Mouse (Mus musculus) brain, adult 10 weeks (tissue): ENCODE measurements around the gene Gm3453. TPM values are rescaled to one million over a fixed set of nuclear protein-coding genes. Genes with fewer than 3 reads are reported as not detected.

ENCODE experiments used
- polyA plus RNA-seq: library from polyadenylated mRNA; stranded (reverse); fragments of 350-450 nt; fragmentation: Illumina TruSeq; extraction: RNeasy Lipid Tissue Mini Kit (QIAGEN cat#74804); gene quantifications from one replicate; pipeline ENCODE4 v1.2.3, GENCODE M21; 2015; ENCODE audit warnings: low read depth, low replicate concordance

Gm3453 gene
- not detected for polyA plus RNA-seq

GRCm38 (mm10) chr14:5979037-5979436, at the start of gene Gm3453:
TSS of gene Gm3453 (minus strand) at chr14:5979137.

GRCm38 (mm10) chr14:5961635-5962034, 17.3 kb downstream of the Gm3453 start, which contains the start of gene Gm3248:
TSS of gene Gm3248 (minus strand) at chr14:5961745.

Other genes with a start within 250 kb of the Gm3453 start
- gene Gm3373, start 237.6 kb downstream of the Gm3453 start, polyA plus RNA-seq, result 0.62 TPM
- gene Gm3383, start 171.2 kb downstream of the Gm3453 start, polyA plus RNA-seq, result 2.7 TPM
- not detected for gene Gm3424, start 148.8 kb downstream of the Gm3453 start, polyA plus RNA-seq
- 0.58 TPM for gene Gm8237, start 98.8 kb downstream of the Gm3453 start, polyA plus RNA-seq
- 1.2 TPM for gene Gm3248, start 17.4 kb downstream of the Gm3453 start, polyA plus RNA-seq
- not detected for gene Gm6337, start 79.1 kb upstream of the Gm3453 start, polyA plus RNA-seq
- 0.58 TPM for gene Gm8206, start 114.8 kb upstream of the Gm3453 start, polyA plus RNA-seq
- gene Gm3468, start 129.5 kb upstream of the Gm3453 start, polyA plus RNA-seq, result 2.3 TPM
- gene Gm3476, start 146.7 kb upstream of the Gm3453 start, polyA plus RNA-seq, result not detected
- gene Gm21560, start 240.2 kb upstream of the Gm3453 start, polyA plus RNA-seq, result not detected